Mouse (Mus musculus): ENCODE data around the gene Mndal.
A peak's percentile ranks its signal among the peaks of the same experiment; 100 is the strongest.
"Not testable (repeated sequence)": the region's sequence is repeated elsewhere in the genome, so short reads cannot be mapped to it uniquely, and the experiment has no call there.

The Mndal gene

GRCm38 (mm10) chr1:173853711-173854110 lies 88.6 kb downstream of the Mndal start:
- H3K27me3 ChIP-seq (ENCODE audit: control insufficient read depth, insufficient read depth, low read length, poor library complexity, severe bottlenecking); H3K36me3 ChIP-seq (ENCODE audit: control insufficient read depth, insufficient read depth, low read length, poor library complexity, severe bottlenecking): not testable (repeated sequence)
- peak; percentile 46 for DNase-seq (ENCODE audit: low read depth, low spot score)

GRCm38 (mm10) chr1:173852853-173853252 lies 89.4 kb downstream of the Mndal start:
- DNase-seq (ENCODE audit: low read depth, low spot score) = peak; percentile 82
- H3K27me3 ChIP-seq (ENCODE audit: control insufficient read depth, insufficient read depth, low read length, poor library complexity, severe bottlenecking); H3K36me3 ChIP-seq (ENCODE audit: control insufficient read depth, insufficient read depth, low read length, poor library complexity, severe bottlenecking): not testable (repeated sequence)

- H3K36me3 ChIP-seq (ENCODE audit: control insufficient read depth, insufficient read depth, low read length, poor library complexity, severe bottlenecking); H3K27me3 ChIP-seq (ENCODE audit: control insufficient read depth, insufficient read depth, low read length, poor library complexity, severe bottlenecking); DNase-seq (ENCODE audit: low read depth, low spot score): not testable (repeated sequence)
Measured at GRCm38 (mm10) chr1:173846193-173846592, 96.1 kb downstream of the Mndal start.

- Histone ChIP-seq H3K36me3 (ENCODE audit: control insufficient read depth, insufficient read depth, low read length, poor library complexity, severe bottlenecking) (no peaks in the 10 kb centered on the region), H3K27me3 (ENCODE audit: control insufficient read depth, insufficient read depth, low read length, poor library complexity, severe bottlenecking) (no peaks in the 10 kb centered on the region)
- peak; percentile 3 for DNase-seq (ENCODE audit: low read depth, low spot score)
Measured at GRCm38 (mm10) chr1:173844754-173845153, 97.5 kb downstream of the Mndal start.

- not testable (repeated sequence) for H3K36me3 ChIP-seq (ENCODE audit: control insufficient read depth, insufficient read depth, low read length, poor library complexity, severe bottlenecking); H3K27me3 ChIP-seq (ENCODE audit: control insufficient read depth, insufficient read depth, low read length, poor library complexity, severe bottlenecking); DNase-seq (ENCODE audit: low read depth, low spot score)
Measured at GRCm38 (mm10) chr1:173821481-173821803, 120.8 kb downstream of the Mndal start.

- DNase-seq (ENCODE audit: low read depth, low spot score); H3K27me3 ChIP-seq (ENCODE audit: control insufficient read depth, insufficient read depth, low read length, poor library complexity, severe bottlenecking); H3K36me3 ChIP-seq (ENCODE audit: control insufficient read depth, insufficient read depth, low read length, poor library complexity, severe bottlenecking): not testable (repeated sequence)
Measured at GRCm38 (mm10) chr1:173820794-173821480, 121.4 kb downstream of the Mndal start.

- H3K27me3 ChIP-seq (ENCODE audit: control insufficient read depth, insufficient read depth, low read length, poor library complexity, severe bottlenecking); H3K36me3 ChIP-seq (ENCODE audit: control insufficient read depth, insufficient read depth, low read length, poor library complexity, severe bottlenecking): not testable (repeated sequence)
- DNase-seq (ENCODE audit: low read depth, low spot score) = peak; percentile 51
Measured at GRCm38 (mm10) chr1:173809294-173809693, 133.0 kb downstream of the Mndal start.

GRCm38 (mm10) chr1:173802689-173803281 lies 139.5 kb downstream of the Mndal start:
- H3K27me3 ChIP-seq (ENCODE audit: control insufficient read depth, insufficient read depth, low read length, poor library complexity, severe bottlenecking); DNase-seq (ENCODE audit: low read depth, low spot score); H3K36me3 ChIP-seq (ENCODE audit: control insufficient read depth, insufficient read depth, low read length, poor library complexity, severe bottlenecking): not testable (repeated sequence)

- H3K27me3 ChIP-seq (ENCODE audit: control insufficient read depth, insufficient read depth, low read length, poor library complexity, severe bottlenecking); DNase-seq (ENCODE audit: low read depth, low spot score); H3K36me3 ChIP-seq (ENCODE audit: control insufficient read depth, insufficient read depth, low read length, poor library complexity, severe bottlenecking): not testable (repeated sequence)
Measured at GRCm38 (mm10) chr1:173802207-173802606, 140.1 kb downstream of the Mndal start.

GRCm38 (mm10) chr1:173801791-173802190 lies 140.5 kb downstream of the Mndal start:
- not testable (repeated sequence) for DNase-seq (ENCODE audit: low read depth, low spot score); H3K36me3 ChIP-seq (ENCODE audit: control insufficient read depth, insufficient read depth, low read length, poor library complexity, severe bottlenecking); H3K27me3 ChIP-seq (ENCODE audit: control insufficient read depth, insufficient read depth, low read length, poor library complexity, severe bottlenecking)
